Mouse (Mus musculus): ENCODE results near the gene Naif1.

The Naif1 gene

DNA sequence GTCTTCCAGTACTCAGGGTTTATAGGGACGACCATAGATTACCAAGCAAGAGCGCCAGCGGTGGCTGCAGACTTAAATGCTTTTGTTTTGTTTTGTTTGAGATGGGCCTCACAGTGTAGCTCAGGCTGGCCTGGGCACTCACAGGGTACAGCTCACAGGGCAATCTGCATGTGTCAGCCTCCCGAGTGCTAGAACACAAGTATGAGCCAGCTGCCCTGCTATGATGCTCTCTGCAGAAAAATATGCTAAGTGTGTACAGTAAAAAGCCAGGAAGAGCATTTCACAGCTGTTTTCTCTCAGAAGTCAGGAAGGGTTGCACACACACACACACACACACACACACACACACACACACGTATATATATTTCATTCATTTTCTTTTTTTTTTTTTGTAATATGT is 50.2 kb downstream of the Naif1 start:
- no peak for DNase-seq (ENCODE audit: low read depth, low spot score)

GRCm38 (mm10) chr2:32501754-32502324 is 51.6 kb downstream of the Naif1 start:
- no peak for DNase-seq (ENCODE audit: low read depth, low spot score)

- no peak for DNase-seq (ENCODE audit: low read depth, low spot score)
These were observed 52.6 kb downstream of the Naif1 start for GRCm38 (mm10) chr2:32502843-32503242.

GRCm38 (mm10) chr2:32503588-32503987 is 53.3 kb downstream of the Naif1 start:
- DNase-seq (ENCODE audit: low read depth, low spot score): no peak

- DNase-seq (ENCODE audit: low read depth, low spot score): peak; percentile 50
These were observed 55.3 kb downstream of the Naif1 start for GRCm38 (mm10) chr2:32505536-32505935.

Measured in CD4-positive, CD25-positive, alpha-beta regulatory T cell, adult 2 months (primary cell).